Mouse (Mus musculus) forebrain, embryonic 15.5 days (tissue): ENCODE results near the gene Gm815. TPM values are rescaled to one million over a fixed set of nuclear protein-coding genes. Genes with fewer than 3 reads are reported as not detected.

ENCODE experiments used
- ATAC-seq: fragments of 200-750 bp; cut with Nextera tagmentation; replicated peaks from 2 replicates; pipeline ENCODE4 v1.8.0; 2017; ENCODE audit warnings: mild to moderate bottlenecking, moderate TSS enrichment, moderate library complexity
- H3K27ac ChIP-seq: fragments of 300-500 bp; sonication (generic); replicated peaks from 2 replicates; pipeline ENCODE4 v1.5.1; 2015; ENCODE audit warnings: mild to moderate bottlenecking, inconsistent platforms
- H3K27me3 ChIP-seq: fragments of 300-500 bp; sonication (generic); 2 replicates; pipeline ENCODE4 v1.6.1; 2015; ENCODE audit warnings: inconsistent platforms
- H3K36me3 ChIP-seq: fragments of 300-500 bp; sonication (generic); 2 replicates; pipeline ENCODE4 v1.6.1; 2015; ENCODE audit warnings: mild to moderate bottlenecking, inconsistent platforms
- H3K4me1 ChIP-seq: fragments of 300-500 bp; sonication (generic); 2 replicates; pipeline ENCODE4 v1.6.1; 2015; ENCODE audit warnings: inconsistent platforms
- H3K4me2 ChIP-seq: fragments of 300-500 bp; sonication (generic); replicated peaks from 2 replicates; pipeline ENCODE4 v1.6.1; 2015; ENCODE audit warnings: mild to moderate bottlenecking, inconsistent platforms
- H3K4me3 ChIP-seq: fragments of 300-500 bp; sonication (generic); 2 replicates; pipeline ENCODE4 v1.5.1; 2015; ENCODE audit warnings: mild to moderate bottlenecking, inconsistent platforms
- H3K9ac ChIP-seq: fragments of 300-500 bp; sonication (generic); replicated peaks from 2 replicates; pipeline ENCODE4 v1.6.1; 2015; ENCODE audit warnings: mild to moderate bottlenecking, inconsistent platforms
- H3K9me3 ChIP-seq: fragments of 300-500 bp; sonication (generic); 2 replicates; pipeline ENCODE4 v1.6.1; 2016; ENCODE audit warnings: inconsistent platforms
- WGBS: fragments of 180-500 bp; shearing (Covaris S2); methylation state at CpG from one replicate; pipeline ENCODE4 v1.1.7; 2015; ENCODE audit warnings: mixed read lengths; 5-methylcytosine and 5-hydroxymethylcytosine counted together
- polyA plus RNA-seq: library from polyadenylated mRNA; unstranded; fragments of >200 nt; fragmentation: Nextera tagmentation; extraction: Ambion mirVana; gene quantifications from 2 replicates; pipeline ENCODE4 v1.2.1, GENCODE M21; 2015

The Gm815 gene
- polyA plus RNA-seq, result not detected in 2 replicates

GRCm38 (mm10) chr19:26885616-26886015 lies at the start of gene Gm815:
Gm815 (plus strand) TSS chr19:26885881.
- 90% methylated on average over 6 of the region's 6 CpGs for WGBS

GRCm38 (mm10) chr19:26837626-26838025 lies 48.1 kb upstream of the Gm815 start:
- WGBS, result 63% methylated on average over 1 of the region's 1 CpGs

More at GRCm38 (mm10) chr19:26885616-26886015, at the start of gene Gm815:
- Histone ChIP-seq H3K9me3 (no peaks in the 10 kb centered on the region), H3K36me3 (no peaks in the 10 kb centered on the region), H3K9ac (no peak within 1 kb of the TSS), H3K4me2 (no peak within 1 kb of the TSS), H3K27ac (no peak within 1 kb of the TSS), H3K4me1 (no peaks in the 10 kb centered on the region), H3K4me3 (no peak within 1 kb of the TSS), H3K27me3 (no peaks in the 10 kb centered on the region)
- no peak for ATAC-seq

GRCm38 (mm10) chr19:26843896-26844295 lies 41.8 kb upstream of the Gm815 start:
- no peak for ATAC-seq
- H3K27ac ChIP-seq, result peak overlapping the region; percentile 99
- 57% methylated on average over 6 of the region's 6 CpGs for WGBS
- H3K4me1 ChIP-seq, result peaks cover 24% of the 10 kb centered on the region
- no peaks in the 10 kb centered on the region for H3K27me3 ChIP-seq
- H3K4me2 ChIP-seq, result no peak overlapping the region
- no peaks in the 10 kb centered on the region for H3K9me3 ChIP-seq
- no peaks in the 10 kb centered on the region for H3K36me3 ChIP-seq
- no peak overlapping the region for H3K9ac ChIP-seq
- H3K4me3 ChIP-seq, result no peak overlapping the region

More at GRCm38 (mm10) chr19:26837626-26838025, 48.1 kb upstream of the Gm815 start:
- no peaks in the 10 kb centered on the region for H3K9me3 ChIP-seq
- no peaks in the 10 kb centered on the region for H3K27me3 ChIP-seq
- no peak overlapping the region for H3K4me2 ChIP-seq
- no peaks in the 10 kb centered on the region for H3K36me3 ChIP-seq
- H3K4me3 ChIP-seq, result no peak overlapping the region
- H3K4me1 ChIP-seq, result no peaks in the 10 kb centered on the region
- 0 out of 2 replicates have a peak overlapping the region, but pooled peaks have one; percentile 5 for H3K27ac ChIP-seq
- ATAC-seq, result no peak
- no peak overlapping the region for H3K9ac ChIP-seq

- under 1% methylated on average over 8 of the region's 8 CpGs for WGBS
These were observed 40.9 kb upstream of the Gm815 start for GRCm38 (mm10) chr19:26844813-26845212.

GRCm38 (mm10) chr19:26845276-26846016 lies 40.2 kb upstream of the Gm815 start:
- Histone ChIP-seq H3K9me3 (no peaks in the 10 kb centered on the region), H3K9ac (peak overlapping the region; percentile 57), H3K27ac (peak overlapping the region; percentile 99), H3K4me3 (peak overlapping the region; percentile 44), H3K36me3 (no peaks in the 10 kb centered on the region), H3K4me1 (peaks cover 24% of the 10 kb centered on the region), H3K27me3 (no peaks in the 10 kb centered on the region), H3K4me2 (peak overlapping the region; percentile 58)
- ATAC-seq, result peak; percentile 96
- under 1% methylated on average over 16 of the region's 16 CpGs for WGBS

More at GRCm38 (mm10) chr19:26844813-26845212, 40.9 kb upstream of the Gm815 start:
- no peaks in the 10 kb centered on the region for H3K36me3 ChIP-seq
- H3K27me3 ChIP-seq, result no peaks in the 10 kb centered on the region
- H3K9ac ChIP-seq, result peak overlapping the region; percentile 57; the same call in 1 of the 2 replicates
- peak overlapping the region; percentile 58 for H3K4me2 ChIP-seq
- H3K4me3 ChIP-seq, result peak overlapping the region; percentile 44
- H3K4me1 ChIP-seq, result peaks cover 24% of the 10 kb centered on the region
- no peaks in the 10 kb centered on the region for H3K9me3 ChIP-seq
- no peak; the same call in 1 of the 2 replicates for ATAC-seq
- peak overlapping the region; percentile 99 for H3K27ac ChIP-seq

GRCm38 (mm10) chr19:26846017-26846285 lies 39.7 kb upstream of the Gm815 start:
- H3K36me3 ChIP-seq, result no peaks in the 10 kb centered on the region
- no peaks in the 10 kb centered on the region for H3K27me3 ChIP-seq
- no peak for ATAC-seq
- peak overlapping the region; percentile 58 for H3K4me2 ChIP-seq
- H3K27ac ChIP-seq, result peak overlapping the region; percentile 99
- no peaks in the 10 kb centered on the region for H3K9me3 ChIP-seq
- peak overlapping the region; percentile 57 for H3K9ac ChIP-seq
- H3K4me3 ChIP-seq, result peak overlapping the region; percentile 44
- peaks cover 24% of the 10 kb centered on the region for H3K4me1 ChIP-seq
- 5% methylated on average over 1 of the region's 1 CpGs for WGBS

GRCm38 (mm10) chr19:26851017-26851782 lies 34.5 kb upstream of the Gm815 start:
- Histone ChIP-seq H3K9me3 (no peaks in the 10 kb centered on the region), H3K9ac (no peak overlapping the region), H3K36me3 (no peaks in the 10 kb centered on the region), H3K27ac (no peak overlapping the region), H3K4me1 (peaks cover 7% of the 10 kb centered on the region), H3K4me3 (no peak overlapping the region), H3K27me3 (no peaks in the 10 kb centered on the region), H3K4me2 (no peak overlapping the region)
- 74% methylated on average over 10 of the region's 10 CpGs for WGBS
- no peak for ATAC-seq

- Histone ChIP-seq H3K27ac (no peak overlapping the region), H3K9me3 (no peaks in the 10 kb centered on the region), H3K4me3 (no peak overlapping the region), H3K36me3 (no peaks in the 10 kb centered on the region), H3K4me2 (no peak overlapping the region), H3K4me1 (no peaks in the 10 kb centered on the region), H3K27me3 (no peaks in the 10 kb centered on the region), H3K9ac (no peak overlapping the region)
- 68% methylated on average over 10 of the region's 10 CpGs for WGBS
- ATAC-seq, result no peak
These were observed 33.3 kb upstream of the Gm815 start for GRCm38 (mm10) chr19:26852325-26852900.

- Histone ChIP-seq H3K27ac (no peak overlapping the region), H3K9me3 (no peaks in the 10 kb centered on the region), H3K9ac (no peak overlapping the region), H3K4me3 (no peak overlapping the region), H3K4me2 (no peak overlapping the region), H3K4me1 (no peaks in the 10 kb centered on the region), H3K27me3 (no peaks in the 10 kb centered on the region), H3K36me3 (no peaks in the 10 kb centered on the region)
- ATAC-seq, result no peak
- WGBS, result 81% methylated on average over 8 of the region's 8 CpGs
These were observed 31.9 kb upstream of the Gm815 start for GRCm38 (mm10) chr19:26853701-26854282.

GRCm38 (mm10) chr19:26854661-26855060 lies 31.0 kb upstream of the Gm815 start:
- H3K27ac ChIP-seq, result no peak overlapping the region
- no peaks in the 10 kb centered on the region for H3K27me3 ChIP-seq
- H3K9ac ChIP-seq, result no peak overlapping the region
- 95% methylated on average over 4 of the region's 4 CpGs for WGBS
- no peaks in the 10 kb centered on the region for H3K9me3 ChIP-seq
- no peak overlapping the region for H3K4me2 ChIP-seq
- no peak for ATAC-seq
- no peaks in the 10 kb centered on the region for H3K36me3 ChIP-seq
- H3K4me3 ChIP-seq, result no peak overlapping the region
- no peaks in the 10 kb centered on the region for H3K4me1 ChIP-seq

- no peak for ATAC-seq
- H3K27ac ChIP-seq, result no peak overlapping the region
- WGBS, result 87% methylated on average over 7 of the region's 7 CpGs
- no peaks in the 10 kb centered on the region for H3K9me3 ChIP-seq
- H3K4me1 ChIP-seq, result no peaks in the 10 kb centered on the region
- no peak overlapping the region for H3K4me3 ChIP-seq
- H3K27me3 ChIP-seq, result no peaks in the 10 kb centered on the region
- no peaks in the 10 kb centered on the region for H3K36me3 ChIP-seq
- no peak overlapping the region for H3K4me2 ChIP-seq
- no peak overlapping the region for H3K9ac ChIP-seq
These were observed 30.5 kb upstream of the Gm815 start for GRCm38 (mm10) chr19:26855152-26855551.
